Mouse (Mus musculus) intestine, postnatal 0 days (tissue): Measurements from ENCODE around the gene Krtap5-2. TPM values are rescaled to one million over a fixed set of nuclear protein-coding genes. Genes with fewer than 3 reads are reported as not detected.
A peak's percentile ranks its signal among the peaks of the same experiment; 100 is the strongest.
"Not testable (repeated sequence)": the region's sequence is repeated elsewhere in the genome, so short reads cannot be mapped to it uniquely, and the experiment has no call there.

ENCODE experiments used
- ATAC-seq: fragments of 200-750 bp; cut with Nextera tagmentation; 2 replicates; pipeline ENCODE4 v1.8.0; 2017; ENCODE audit warnings: mild to moderate bottlenecking, moderate TSS enrichment, moderate library complexity
- H3K27ac ChIP-seq: fragments of 300-500 bp; sonication (generic); 2 replicates; pipeline ENCODE4 v1.5.1; 2014; ENCODE audit warnings: mild to moderate bottlenecking, low read depth, low read length, moderate library complexity
- H3K27me3 ChIP-seq: fragments of 300-500 bp; sonication (generic); replicated peaks from 2 replicates; pipeline ENCODE4 v1.6.1; 2014; ENCODE audit warnings: low read length, mixed read lengths; ENCODE audit not compliant: control insufficient read depth, insufficient read depth
- H3K36me3 ChIP-seq: fragments of 300-500 bp; sonication (generic); 2 replicates; pipeline ENCODE4 v1.6.1; 2014; ENCODE audit warnings: mild to moderate bottlenecking, moderate library complexity; ENCODE audit not compliant: control insufficient read depth, insufficient read depth
- H3K4me1 ChIP-seq: fragments of 300-500 bp; sonication (generic); replicated peaks from 2 replicates; pipeline ENCODE4 v1.6.1; 2014; ENCODE audit warnings: antibody characterized with exemption, low read length, mixed read lengths; ENCODE audit not compliant: control insufficient read depth, insufficient read depth
- H3K4me2 ChIP-seq: fragments of 300-500 bp; sonication (generic); replicated peaks from 2 replicates; pipeline ENCODE4 v1.6.1; 2014; ENCODE audit warnings: low read depth, mild to moderate bottlenecking, moderate library complexity
- H3K4me3 ChIP-seq: fragments of 300-500 bp; sonication (generic); 2 replicates; pipeline ENCODE4 v1.5.1; 2014; ENCODE audit warnings: low read depth, low read length
- H3K9ac ChIP-seq: fragments of 300-500 bp; sonication (generic); 2 replicates; pipeline ENCODE4 v1.6.1; 2014; ENCODE audit warnings: mild to moderate bottlenecking, low read depth, low read length
- H3K9me3 ChIP-seq: fragments of 300-500 bp; sonication (generic); 2 replicates; pipeline ENCODE4 v1.6.1; 2016; ENCODE audit warnings: mixed run types; ENCODE audit not compliant: control insufficient read depth
- CTCF ChIP-seq: sonication (generic); IDR thresholded peaks from 2 replicates; pipeline ENCODE4 v1.5.1; 2016; ENCODE audit warnings: low read depth, mild to moderate bottlenecking, control low read depth, antibody characterized with exemption, moderate library complexity
- WGBS: fragments of 180-500 bp; shearing (Covaris S2); extraction: QIAGEN DNeasy Blood & Tissue Kit; methylation state at CpG from one replicate; pipeline ENCODE4 v1.1.7; 2014; 5-methylcytosine and 5-hydroxymethylcytosine counted together
- polyA plus RNA-seq: library from polyadenylated mRNA; unstranded; fragments of >200 nt; fragmentation: Nextera tagmentation; extraction: Ambion mirVana; gene quantifications from 2 replicates; pipeline ENCODE4 v1.2.1, GENCODE M21; 2015

Krtap5-2 gene
- polyA plus RNA-seq, 1 experiment from 2014 or later = not detected

DNA sequence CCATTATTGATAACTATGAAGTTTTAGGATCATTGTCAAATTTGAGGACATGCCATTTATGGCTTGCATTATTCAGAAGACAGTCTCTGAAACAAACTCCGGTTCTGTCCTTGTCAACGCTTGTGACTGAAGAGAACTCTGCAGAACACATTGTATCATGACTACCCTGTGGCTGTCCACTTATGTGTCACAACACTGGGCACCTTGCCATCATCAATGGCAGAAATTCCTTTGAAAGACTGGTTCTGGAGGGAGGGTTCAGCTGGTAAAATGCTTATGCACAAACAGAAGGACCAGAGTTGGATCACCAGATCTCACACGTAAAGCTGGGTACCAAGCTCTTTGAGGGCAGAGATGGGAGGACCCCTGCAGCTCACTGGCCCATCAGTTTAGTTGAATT, 16.4 kb downstream of the Krtap5-2 start:
- no peak overlapping the region for H3K4me2 ChIP-seq
- 91% methylated on average over 3 of the region's 3 CpGs for whole genome bisulfite sequencing
- H3K27ac ChIP-seq = no peak overlapping the region
- no peaks in the 10 kb centered on the region for H3K4me1 ChIP-seq
- no peak for ATAC-seq
- no peak for TF ChIP-seq CTCF
- no peaks in the 10 kb centered on the region for H3K36me3 ChIP-seq
- H3K9ac ChIP-seq = no peak overlapping the region
- no peaks in the 10 kb centered on the region for H3K9me3 ChIP-seq
- no peaks in the 10 kb centered on the region for H3K27me3 ChIP-seq
- no peak overlapping the region for H3K4me3 ChIP-seq

DNA sequence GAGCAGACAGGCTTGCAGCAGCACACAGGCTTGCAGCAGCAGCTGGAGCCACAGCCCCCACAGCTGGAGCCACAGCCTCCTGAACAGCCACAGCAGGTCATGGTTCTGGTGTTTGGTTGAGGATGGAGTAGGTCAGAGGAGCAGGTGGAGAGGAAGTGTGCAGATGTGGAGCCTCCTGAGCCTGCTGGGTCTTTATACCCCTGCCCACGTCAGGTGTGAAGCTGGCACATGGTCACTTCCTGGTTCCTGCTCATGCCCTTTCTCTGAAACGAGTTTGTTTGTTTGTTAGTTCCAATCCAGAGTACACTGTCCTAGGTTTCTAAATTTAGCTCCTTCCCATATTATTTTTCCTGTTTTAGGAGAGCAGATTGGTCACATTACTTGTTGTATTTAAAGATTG, 18.8 kb downstream of the Krtap5-2 start, which contains the start of gene Gm29735:
Gene Gm29735 (minus strand): TSS at position 101 of the 400 bp plus-strand sequence.
- H3K27me3 ChIP-seq, ATAC-seq, H3K9me3 ChIP-seq, H3K4me1 ChIP-seq, H3K36me3 ChIP-seq, H3K4me3 ChIP-seq, H3K9ac ChIP-seq, H3K27ac ChIP-seq, H3K4me2 ChIP-seq: not testable (repeated sequence)
- 45% methylated on average over 2 of the region's 2 CpGs for WGBS

DNA sequence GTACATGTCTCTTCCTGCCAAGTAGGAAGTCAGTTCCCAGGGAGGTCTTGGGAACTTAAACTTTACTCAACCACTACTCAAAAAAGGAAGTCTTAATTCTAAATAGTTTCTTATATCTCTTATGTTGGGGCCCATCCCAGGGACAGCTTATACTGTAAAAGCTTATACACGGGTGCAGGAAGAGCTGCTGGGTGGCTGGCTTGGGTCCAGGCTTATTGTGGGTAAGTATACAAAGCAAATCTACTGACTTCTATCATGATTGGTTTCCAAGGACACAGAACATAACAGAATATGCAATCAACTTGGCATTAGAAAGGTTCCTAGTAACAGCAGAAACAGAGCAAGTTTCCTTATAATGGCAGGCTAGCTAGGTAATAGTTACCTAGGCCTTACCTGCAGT, 20.5 kb downstream of the Krtap5-2 start:
- ATAC-seq = no peak
- H3K4me1 ChIP-seq = no peaks in the 10 kb centered on the region

DNA sequence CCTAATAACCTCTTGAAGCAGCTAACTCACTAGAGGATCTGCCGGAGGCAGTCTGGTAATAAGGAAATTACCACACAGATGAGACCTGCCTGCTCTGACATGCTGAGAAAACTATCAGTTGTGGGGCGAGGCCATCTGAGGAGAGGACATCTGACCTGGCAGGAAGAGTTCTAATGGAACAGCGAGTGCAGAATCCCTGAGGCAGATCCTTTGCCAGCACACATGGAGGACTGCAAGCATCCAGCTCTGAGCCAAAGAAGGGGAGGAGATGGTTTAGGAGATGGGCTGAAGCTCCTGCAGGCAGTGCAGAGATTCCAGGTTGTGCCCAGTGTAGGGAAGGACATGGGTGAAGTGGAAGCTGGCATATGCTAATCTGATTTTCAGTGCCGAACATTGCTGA, 23.6 kb downstream of the Krtap5-2 start:
- H3K27ac ChIP-seq = no peak overlapping the region
- no peaks in the 10 kb centered on the region for H3K9me3 ChIP-seq
- WGBS = 72% methylated on average over 4 of the region's 4 CpGs
- H3K4me3 ChIP-seq = no peak overlapping the region
- H3K27me3 ChIP-seq = no peaks in the 10 kb centered on the region
- no peaks in the 10 kb centered on the region for H3K36me3 ChIP-seq
- H3K9ac ChIP-seq = no peak overlapping the region
- no peak overlapping the region for H3K4me2 ChIP-seq
- H3K4me1 ChIP-seq = no peaks in the 10 kb centered on the region
- no peak for ATAC-seq
- TF ChIP-seq CTCF = no peak

More for the DNA sequence above, 20.5 kb downstream of the Krtap5-2 start:
- no peaks in the 10 kb centered on the region for H3K36me3 ChIP-seq
- H3K4me2 ChIP-seq = no peak overlapping the region
- H3K9ac ChIP-seq = no peak overlapping the region
- no peaks in the 10 kb centered on the region for H3K27me3 ChIP-seq
- no peak overlapping the region for H3K4me3 ChIP-seq
- no peak for TF ChIP-seq CTCF
- no peak overlapping the region for H3K27ac ChIP-seq
- WGBS = 21% methylated on average over 1 of the region's 1 CpGs
- H3K9me3 ChIP-seq = no peaks in the 10 kb centered on the region

DNA sequence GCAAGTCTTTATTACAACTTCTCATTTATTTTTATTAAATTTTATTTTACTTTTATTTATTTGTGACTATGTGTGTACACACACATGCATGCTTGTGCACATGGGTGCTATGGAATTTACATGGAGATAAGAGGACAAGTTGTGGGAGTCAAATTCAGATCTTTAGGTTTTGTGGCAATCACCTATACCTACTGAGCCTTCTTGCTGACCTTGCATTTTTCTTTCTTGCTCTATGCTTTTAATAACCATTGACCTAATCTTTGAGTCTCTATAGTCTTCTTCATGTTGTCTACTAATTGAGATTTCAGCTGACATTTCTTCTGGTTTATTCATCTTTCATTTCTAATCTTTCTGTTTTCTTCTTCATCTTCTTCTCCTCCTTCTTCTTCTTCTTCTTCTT, 27.2 kb downstream of the Krtap5-2 start:
- Histone ChIP-seq H3K4me1 (no peaks in the 10 kb centered on the region), H3K9ac (no peak overlapping the region), H3K9me3 (no peaks in the 10 kb centered on the region), H3K27me3 (peaks cover 6% of the 10 kb centered on the region; the same call in 1 of the 2 replicates), H3K36me3 (no peaks in the 10 kb centered on the region), H3K4me3 (no peak overlapping the region), H3K4me2 (no peak overlapping the region), H3K27ac (no peak overlapping the region)
- no peak for TF ChIP-seq CTCF
- no peak for ATAC-seq

DNA sequence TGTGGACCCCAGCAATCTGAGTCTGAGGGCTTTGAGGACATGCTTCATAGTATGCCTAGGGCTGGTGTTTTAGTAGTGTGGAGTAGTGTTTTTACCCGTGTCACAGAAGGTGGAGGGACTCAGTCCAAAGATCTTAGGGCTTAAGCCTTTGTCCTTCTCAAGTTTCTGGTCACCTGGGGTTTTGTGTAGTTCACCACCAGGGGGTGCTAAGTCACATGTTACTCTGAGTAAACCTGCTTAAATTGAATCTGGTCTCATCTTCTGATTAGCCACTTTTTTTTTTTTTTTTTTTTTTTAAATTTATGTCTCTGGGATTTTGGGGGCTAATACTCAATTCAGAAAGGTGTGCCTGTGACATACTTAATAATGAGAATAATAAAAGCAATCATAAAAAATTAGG, 29.8 kb downstream of the Krtap5-2 start:
- Histone ChIP-seq H3K27me3 (peaks cover 6% of the 10 kb centered on the region; the same call in 1 of the 2 replicates), H3K4me3 (no peak overlapping the region), H3K36me3 (no peaks in the 10 kb centered on the region), H3K27ac (no peak overlapping the region), H3K9me3 (no peaks in the 10 kb centered on the region), H3K4me1 (no peaks in the 10 kb centered on the region), H3K4me2 (no peak overlapping the region), H3K9ac (no peak overlapping the region)
- peak; percentile 74 for TF ChIP-seq CTCF
- ATAC-seq = no peak
- WGBS = 0% methylated on average over 1 of the region's 1 CpGs

DNA sequence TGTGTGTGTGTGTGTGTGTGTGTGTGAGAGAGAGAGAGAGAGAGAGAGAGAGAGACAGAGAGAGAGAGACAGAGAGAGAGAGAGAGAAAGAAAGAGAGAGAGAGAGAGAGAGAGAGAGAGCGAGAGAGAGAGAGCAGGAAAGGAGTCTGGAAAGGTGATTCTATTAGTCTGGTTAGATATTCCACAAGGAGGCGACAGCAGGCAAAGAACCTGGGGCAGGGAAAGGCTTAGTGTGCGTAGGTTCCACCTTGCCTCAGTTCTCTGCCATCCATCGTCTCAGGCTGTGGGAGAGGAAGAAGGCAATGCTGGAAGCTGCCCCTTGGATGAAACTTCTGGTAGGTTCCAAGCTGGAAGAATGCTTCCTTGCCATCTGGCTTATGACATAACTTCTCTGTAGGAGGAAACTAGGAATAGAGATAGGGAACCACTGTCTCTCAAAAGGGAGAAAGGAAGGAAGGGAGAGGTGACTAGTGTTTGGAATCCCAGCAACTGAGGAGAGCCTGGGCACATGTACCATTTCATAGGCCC, 30.3 kb downstream of the Krtap5-2 start:
- Histone ChIP-seq H3K27me3 (peaks cover 6% of the 10 kb centered on the region; the same call in 1 of the 2 replicates), H3K4me1 (no peaks in the 10 kb centered on the region), H3K9me3 (no peaks in the 10 kb centered on the region), H3K9ac (no peak overlapping the region), H3K36me3 (no peaks in the 10 kb centered on the region), H3K27ac (no peak overlapping the region), H3K4me2 (no peak overlapping the region), H3K4me3 (no peak overlapping the region)
- WGBS = 34% methylated on average over 4 of the region's 4 CpGs
- TF ChIP-seq CTCF = peak; percentile 65
- no peak for ATAC-seq
